Comparison of ENCODE assay signal across 12 mouse cellular contexts in the genomic region with DNA sequence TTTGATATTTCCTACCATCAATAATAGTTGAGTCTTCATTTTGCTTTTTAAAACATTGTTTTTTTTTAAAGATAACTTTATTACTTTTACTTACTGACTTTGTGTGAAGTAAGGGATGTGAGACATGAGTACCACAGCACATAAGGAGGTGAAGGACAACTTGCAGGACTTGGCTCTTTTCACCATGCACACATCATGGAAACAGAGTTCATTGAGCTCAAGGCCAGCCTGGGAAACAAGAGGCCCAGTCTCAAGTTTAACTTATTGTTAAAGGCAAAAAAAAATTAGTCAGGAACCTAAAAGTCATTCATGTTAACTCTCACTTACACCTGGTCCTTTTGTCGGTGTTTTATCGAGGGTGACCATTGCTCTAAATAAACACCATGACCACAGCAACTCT.
"Had no signal": no experiment of that assay in that cellular context is flagged by ENCODE, and none has a peak within 500 bp of the region (broad histone marks: within the 10 kb centered on the region; RNA-seq: fewer than 3 reads in every experiment).

No protein-coding gene starts in this region.

- DNase-seq: left cerebral cortex, postnatal 4 days; liver; liver, embryonic 13.5 days; liver, postnatal 0 days; lung, adult 18-20 months; lung, adult 2 months; lung, embryonic 14.5 days; lung, postnatal 10 days; lung, postnatal 14 days; lung, postnatal 36 days; lung, postnatal 4 days; midbrain, embryonic 14.5 days had no signal
